Mouse (Mus musculus): ENCODE data around the gene Gm29554.
"Not testable (repeated sequence)": the region's sequence is repeated elsewhere in the genome, so short reads cannot be mapped to it uniquely, and the experiment has no call there.

Gm29554 gene

DNA sequence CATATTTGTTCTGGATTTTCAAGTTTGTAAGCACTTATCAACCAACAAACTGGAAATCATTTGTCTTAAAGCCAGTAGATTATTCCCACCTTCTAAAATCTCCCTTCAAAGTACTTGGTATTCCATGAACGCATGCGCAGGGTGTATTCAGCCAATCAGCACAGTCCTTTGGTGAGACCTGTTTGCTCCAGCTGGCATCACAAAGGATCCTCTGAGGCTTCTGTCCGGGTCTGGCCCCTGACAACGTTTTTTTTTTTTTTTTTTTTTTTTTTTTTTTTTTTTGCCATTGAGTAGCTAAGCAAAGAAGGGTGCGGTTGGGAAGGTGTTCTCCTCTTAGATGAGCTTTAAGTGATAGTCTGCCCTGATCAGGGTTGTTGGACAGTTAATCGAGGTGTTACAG is at the start of gene Gm29554:
TSS of gene Gm29554 (plus strand) at position 301 of the 400 bp plus-strand sequence.
- DNase-seq: not testable (repeated sequence)
